ENCODE assay signal across 24 mouse cellular contexts in genomic region chr10:106939441-106939840, GRCm38 (mm10).
DNase-seq lines count a peak whose midpoint lies in the region; TF ChIP-seq lines count a peak whose summit lies in the region.
"Had no signal": no experiment of that assay in that cellular context is flagged by ENCODE, and none has a peak within 500 bp of the region (broad histone marks: within the 10 kb centered on the region; RNA-seq: fewer than 3 reads in every experiment).

No protein-coding gene starts in this region.

- DNase-seq in heart, adult 8-10 months (ENCODE audit: low spot score) = peak; percentile 3
- no peak for DNase-seq in heart, postnatal 36 days
- DNase-seq in lung, postnatal 10 days = peak; percentile 24
- no peak for DNase-seq in lung, adult 2 months
- DNase-seq in 3T3-L1 (ENCODE audit: low read depth, low spot score) (peak; percentile 3), adipocyte (ENCODE audit: low spot score) (peak; percentile 4)
- DNase-seq in layer of hippocampus, adult 8-10 months (ENCODE audit: low spot score in 2 of 2) = no peak
- DNase-seq: adrenal gland, postnatal 10 days; adrenal gland, postnatal 36 days; cerebellum, adult 18-20 months; cerebellum, adult 9-10 months; cerebellum, postnatal 14 days; gastrocnemius, adult 2 months; gastrocnemius, postnatal 14 days; heart, adult 18-20 months; heart, postnatal 14 days had no signal

- H3K4me1 ChIP-seq in lung, adult 2 months (ENCODE audit: control insufficient read depth, insufficient read depth, low read length) = no peaks in the 10 kb centered on the region
- H3K4me1 ChIP-seq: embryonic facial prominence, embryonic 12.5 days; forebrain, embryonic 12.5 days; forebrain, embryonic 15.5 days; heart, embryonic 10.5 days; heart, embryonic 13.5 days; hindbrain, embryonic 12.5 days; hindbrain, embryonic 15.5 days had no signal

- no peak for TF ChIP-seq POLR2A in lung, adult 2 months (IDR thresholded peaks at IDR 0.05; ENCODE audit: borderline replicate concordance, extremely low read depth, low read depth, low read length)

- no peak overlapping the region for H3K4me3 ChIP-seq in lung, adult 2 months (replicated peaks; ENCODE audit: extremely low read depth, low read depth, low read length)
- H3K4me3 ChIP-seq: embryonic facial prominence, embryonic 12.5 days; erythroblast, embryonic 14.5 days; forebrain, embryonic 12.5 days; forebrain, embryonic 15.5 days; gastrocnemius, adult 2 months; heart, embryonic 10.5 days; heart, embryonic 13.5 days; hindbrain, embryonic 12.5 days; hindbrain, embryonic 15.5 days had no signal

- 47% methylated on average over 1 of the region's 1 CpGs for WGBS in lung, adult 2 months

- intact Hi-C loops in heart, postnatal 36 days (cut with DNase I) = loop anchor here (10.0 kb wide), 1 partner anchor 335 kb away; the partner anchor contains the start of gene Lin7a

- TF ChIP-seq CTCF in lung, adult 2 months (IDR thresholded peaks at IDR 0.05; ENCODE audit: insufficient read depth, low read length) = no peak

Comparison
In these comparisons a context has a peak if more than half of its experiments do, and no peak if none do; other contexts are left out.
1. DNase-seq: peak in heart, adult 8-10 months (single experiment), lung, postnatal 10 days (single experiment), 3T3-L1 (single experiment) and adipocyte (single experiment); none in heart, postnatal 36 days (0 of 2), lung, adult 2 months (single experiment) and layer of hippocampus, adult 8-10 months (0 of 2).